Mouse (Mus musculus) gastrocnemius, adult 2 months (tissue): ENCODE data around the gene Elane. TPM values are rescaled to one million over a fixed set of nuclear protein-coding genes. Genes with fewer than 3 reads are reported as not detected.

Experiments
- DNase-seq: peaks from one replicate; pipeline ENCODE4 v3.0.0; 2022
- H3K27ac ChIP-seq: fragments of 200-600 bp; 2 replicates; pipeline ENCODE4 v1.8.1; 2022; ENCODE audit warnings: mild to moderate bottlenecking
- H3K4me3 ChIP-seq: fragments of 200-600 bp; 2 replicates; pipeline ENCODE4 v1.8.1; 2022; ENCODE audit warnings: mild to moderate bottlenecking, moderate library complexity
- CTCF ChIP-seq: fragments of 200-600 bp; IDR thresholded peaks from 2 replicates; pipeline ENCODE4 v1.8.1; 2022; ENCODE audit warnings: antibody characterized with exemption, mild to moderate bottlenecking, moderate library complexity
- intact Hi-C: fragments of 180-260 bp; cut with DNase I; formaldehyde crosslinking; loops from one replicate; pipeline ENCODE4 v1.15.1; 2025
- total RNA-seq, 2 experiments: library from RNA; stranded (reverse); gene quantifications; 2 replicates each; pipeline ENCODE4 v1.2.3; 2021

Elane gene
- total RNA-seq, 2 experiments from 2014 or later: not detected

DNA sequence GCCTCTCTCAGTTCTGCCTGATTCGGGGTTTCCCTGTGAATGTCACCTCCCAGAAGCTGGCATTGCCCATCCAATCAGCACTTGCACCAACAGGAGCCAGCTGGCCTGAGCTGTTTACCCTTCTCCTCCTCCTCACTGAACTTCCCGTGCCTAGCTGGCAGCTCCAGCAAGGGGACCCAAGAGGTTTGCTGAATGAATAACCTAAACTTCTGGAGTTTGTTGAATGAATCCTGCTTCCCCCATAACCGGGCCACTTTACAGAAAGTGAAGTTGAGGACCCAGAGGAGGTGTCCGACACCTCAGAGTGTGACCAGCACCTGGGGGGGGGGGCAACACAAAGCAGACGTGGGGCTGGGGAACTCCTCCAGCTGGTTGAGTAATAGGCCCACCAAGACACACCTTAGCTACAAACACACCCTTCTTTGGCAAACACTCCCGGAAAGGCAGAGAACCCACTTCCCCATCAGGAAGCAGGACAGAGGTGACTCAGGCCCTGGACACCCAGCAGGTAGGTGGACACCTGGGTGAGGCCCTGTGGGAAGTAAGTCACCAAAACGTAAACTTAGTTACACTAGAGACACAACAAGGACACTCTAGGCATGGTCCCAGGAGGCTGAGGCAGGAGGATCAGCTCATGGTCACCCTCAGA lies 29.0 kb downstream of the Elane start:
- Histone ChIP-seq H3K27ac (no peak overlapping the region), H3K4me3 (no peak overlapping the region; the same call in 1 of the 2 replicates)
- intact Hi-C loops: no loop called here

DNA sequence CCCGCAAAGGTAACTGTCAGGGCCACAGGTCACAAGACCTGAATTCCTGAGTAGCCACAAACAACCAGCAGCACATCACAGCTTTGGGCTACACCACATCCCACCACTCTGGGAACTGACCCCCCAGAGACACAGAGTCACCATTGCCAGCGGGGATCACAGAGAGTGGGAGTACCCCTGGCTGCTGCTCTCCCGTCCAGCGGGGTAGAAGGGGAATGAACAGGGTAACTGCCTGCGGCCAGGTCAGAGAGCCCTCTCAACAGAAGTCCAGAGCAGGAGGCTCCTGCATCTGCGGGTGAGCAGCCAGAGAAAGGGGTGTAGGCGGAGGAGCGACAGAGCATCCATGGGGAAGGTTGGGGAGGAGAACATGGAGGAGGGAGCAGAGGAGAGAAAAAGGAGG lies 30.0 kb downstream of the Elane start:
- no peak for TF ChIP-seq CTCF
- Histone ChIP-seq H3K4me3 (peak overlapping the region; percentile 95), H3K27ac (peak overlapping the region; percentile 97)
- DNase-seq: no peak
- intact Hi-C loops: no loop called here

More for the DNA sequence above, 29.0 kb downstream of the Elane start:
- no peak for TF ChIP-seq CTCF
- DNase-seq: no peak

DNA sequence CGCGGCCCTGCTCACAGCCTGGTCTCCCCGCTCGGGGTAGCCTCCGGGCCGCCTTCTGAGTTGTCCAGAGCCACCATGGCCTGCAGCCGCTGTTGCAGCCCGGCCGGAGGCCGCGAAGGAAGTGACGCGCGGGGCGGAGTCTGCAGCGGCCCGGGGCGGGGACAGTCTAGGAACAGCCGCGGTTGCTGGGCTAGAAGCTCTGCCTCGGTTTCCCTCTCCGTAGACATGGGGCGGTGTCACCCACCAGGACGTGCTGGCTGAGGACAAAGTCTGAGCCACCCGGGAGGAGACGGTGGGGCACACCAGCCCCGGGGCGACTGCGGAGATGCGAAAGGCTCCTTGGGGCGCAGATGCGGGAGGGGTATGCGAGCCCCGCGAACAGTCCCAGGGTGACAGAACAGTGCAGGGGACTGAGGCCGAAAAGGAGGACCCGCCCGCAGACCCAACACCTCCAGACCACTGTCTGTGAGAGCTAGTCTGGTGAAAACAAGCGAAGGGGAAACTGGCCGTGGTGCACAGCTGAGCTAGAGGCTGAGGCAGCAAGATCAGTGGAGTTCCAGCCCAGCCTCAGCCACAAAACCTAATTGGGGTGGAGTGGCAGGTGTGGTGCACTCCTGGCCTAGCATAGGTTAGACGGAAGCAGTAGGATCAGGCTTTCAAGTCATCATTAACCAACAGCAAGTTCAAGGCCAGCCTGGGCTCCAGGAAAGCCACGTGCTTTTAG lies 30.9 kb downstream of the Elane start, which contains the start of gene Kiss1r:
Gene Kiss1r, plus strand, starts transcription at position 164 of the 724 bp plus-strand sequence.
- Histone ChIP-seq H3K4me3 (peak within 1 kb of the TSS; percentile 95), H3K27ac (peak within 1 kb of the TSS; percentile 97)
- peak; percentile 93 for DNase-seq
- intact Hi-C loops: no loop called here
- TF ChIP-seq CTCF: no peak

DNA sequence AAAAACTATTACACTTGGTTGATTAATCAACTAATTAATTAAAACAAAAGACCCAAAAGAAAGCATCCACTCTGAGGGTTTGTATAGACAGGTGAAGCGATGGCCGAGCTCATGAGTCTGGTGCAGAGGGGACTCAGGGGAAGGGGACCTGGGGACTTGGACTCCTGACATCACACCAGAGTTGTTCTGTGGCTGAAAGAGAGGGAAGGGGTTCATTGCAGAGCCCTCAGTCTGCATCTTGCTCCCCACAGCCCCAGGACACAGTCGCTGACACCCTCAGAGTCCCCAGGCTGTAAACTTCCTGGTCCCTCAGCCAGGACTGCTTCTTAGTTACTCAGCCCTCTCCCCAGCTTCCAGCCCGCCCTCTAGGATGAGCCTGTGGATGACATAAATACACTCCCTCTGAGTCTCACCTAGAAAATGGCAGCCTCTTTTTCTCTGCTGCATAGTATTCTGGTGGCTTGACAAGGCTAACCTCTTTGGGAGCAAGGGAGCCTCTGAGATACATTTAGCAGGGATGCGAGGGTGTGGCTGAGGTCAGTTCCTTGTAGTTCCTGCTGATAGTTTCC lies 31.6 kb downstream of the Elane start:
- Histone ChIP-seq H3K4me3 (peak overlapping the region; percentile 95), H3K27ac (peak overlapping the region; percentile 97)
- intact Hi-C loops: no loop called here
- no peak for TF ChIP-seq CTCF
- DNase-seq: no peak

DNA sequence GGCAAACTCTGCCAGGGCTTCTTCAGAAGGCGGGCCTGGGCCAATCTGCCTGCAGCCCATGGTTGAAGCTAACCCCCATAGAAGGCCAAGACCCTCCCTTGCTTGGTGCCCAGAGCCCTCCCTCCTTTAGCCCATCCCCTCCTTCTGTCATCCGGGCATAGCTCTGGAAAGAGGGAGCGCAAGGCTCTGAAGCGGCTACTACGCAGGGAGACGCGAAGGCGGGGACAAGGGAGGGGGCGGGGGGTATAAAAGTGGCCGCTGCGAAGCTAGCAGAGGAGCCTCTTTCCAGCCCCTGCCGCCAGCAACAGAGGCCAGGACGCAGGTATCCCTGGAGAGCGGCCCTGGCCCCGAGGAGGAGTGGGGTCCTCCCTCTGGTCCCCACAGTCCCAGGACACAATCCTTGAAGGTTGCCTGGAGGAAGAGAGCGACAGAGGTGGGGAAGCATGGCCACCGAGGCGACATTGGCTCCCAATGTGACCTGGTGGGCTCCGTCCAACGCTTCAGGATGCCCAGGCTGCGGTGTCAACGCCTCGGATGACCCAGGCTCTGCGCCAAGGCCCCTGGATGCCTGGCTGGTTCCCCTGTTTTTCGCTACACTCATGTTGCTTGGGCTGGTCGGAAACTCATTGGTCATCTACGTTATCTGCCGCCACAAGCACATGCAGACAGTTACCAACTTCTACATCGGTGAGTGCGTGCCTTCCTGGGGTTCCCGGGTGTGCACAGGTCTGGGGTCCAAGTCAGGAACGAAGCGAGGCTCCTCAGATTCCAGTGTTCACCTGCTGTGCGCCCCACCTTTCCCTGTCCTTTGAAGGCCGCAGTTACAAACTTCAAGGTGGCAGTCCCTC lies 32.4 kb downstream of the Elane start:
- Histone ChIP-seq H3K4me3 (peak overlapping the region; percentile 51), H3K27ac (peak overlapping the region; percentile 35)
- intact Hi-C loops: no loop called here
- TF ChIP-seq CTCF: no peak
- no peak for DNase-seq

DNA sequence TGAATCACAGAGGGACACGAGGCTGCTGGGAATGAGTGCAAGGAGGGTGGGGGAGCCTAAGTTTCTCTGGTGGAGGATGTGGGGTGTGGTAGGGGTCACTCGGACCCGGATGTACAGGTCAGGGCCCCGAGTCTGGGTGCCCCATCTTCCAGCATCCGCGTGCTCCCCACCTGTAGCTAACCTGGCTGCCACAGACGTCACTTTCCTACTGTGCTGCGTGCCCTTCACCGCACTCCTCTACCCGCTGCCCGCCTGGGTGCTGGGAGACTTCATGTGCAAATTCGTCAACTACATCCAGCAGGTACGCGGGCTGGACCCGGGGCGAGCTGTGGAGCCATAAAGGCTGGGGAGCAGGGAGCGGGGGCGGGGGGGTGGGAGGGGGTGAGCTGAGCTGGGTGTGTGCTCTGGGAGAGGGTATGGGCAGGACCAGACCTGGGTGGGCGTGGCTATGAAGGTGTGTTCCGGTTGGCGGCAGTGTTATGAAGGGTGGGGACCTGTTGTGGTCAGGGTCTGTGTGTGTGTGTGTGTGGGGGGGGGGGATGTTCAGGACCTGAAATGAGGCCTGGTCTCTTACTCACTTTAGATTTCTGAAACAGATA lies 33.3 kb downstream of the Elane start:
- Histone ChIP-seq H3K27ac (no peak overlapping the region), H3K4me3 (no peak overlapping the region)
- no peak for TF ChIP-seq CTCF
- intact Hi-C loops: no loop called here
- no peak for DNase-seq

DNA sequence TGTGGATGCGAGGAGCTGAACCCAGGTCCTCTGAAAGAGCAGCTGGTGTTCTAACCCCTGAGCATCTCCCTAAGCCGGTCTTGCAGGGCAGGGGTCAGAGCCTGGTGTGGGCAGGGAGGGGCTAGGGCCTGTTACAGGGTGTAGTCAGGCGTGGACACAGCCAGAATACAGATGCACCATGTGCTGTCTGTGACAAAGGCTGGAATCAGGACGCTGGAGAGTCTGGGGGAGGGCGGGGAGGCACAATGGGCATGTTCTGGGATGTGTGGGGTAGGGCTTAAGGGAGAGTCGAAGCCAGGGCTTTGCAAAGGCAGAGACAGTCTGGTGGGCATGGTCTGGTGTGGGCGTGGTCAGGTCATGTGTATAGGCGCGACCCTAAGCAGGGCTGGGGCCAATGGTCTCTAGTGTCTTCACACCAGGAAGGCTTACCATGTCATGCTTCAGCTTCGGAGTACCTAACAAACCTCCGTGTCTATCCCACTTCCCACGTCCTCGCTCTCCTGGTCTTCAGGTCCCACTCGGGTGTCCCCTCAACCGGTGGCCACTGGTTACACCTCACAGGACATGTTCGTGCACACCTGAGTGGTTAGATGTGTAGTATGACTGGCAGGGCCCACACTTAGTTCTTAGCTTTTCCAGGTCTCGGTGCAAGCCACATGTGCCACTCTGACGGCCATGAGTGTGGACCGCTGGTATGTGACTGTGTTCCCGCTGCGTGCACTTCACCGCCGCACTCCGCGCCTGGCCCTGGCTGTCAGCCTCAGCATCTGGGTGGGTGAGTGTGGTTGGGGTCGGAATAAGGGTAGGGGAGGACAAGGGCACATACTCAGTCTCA lies 34.2 kb downstream of the Elane start:
- Histone ChIP-seq H3K4me3 (no peak overlapping the region), H3K27ac (no peak overlapping the region)
- TF ChIP-seq CTCF: no peak
- DNase-seq: no peak
- intact Hi-C loops: no loop called here

DNA sequence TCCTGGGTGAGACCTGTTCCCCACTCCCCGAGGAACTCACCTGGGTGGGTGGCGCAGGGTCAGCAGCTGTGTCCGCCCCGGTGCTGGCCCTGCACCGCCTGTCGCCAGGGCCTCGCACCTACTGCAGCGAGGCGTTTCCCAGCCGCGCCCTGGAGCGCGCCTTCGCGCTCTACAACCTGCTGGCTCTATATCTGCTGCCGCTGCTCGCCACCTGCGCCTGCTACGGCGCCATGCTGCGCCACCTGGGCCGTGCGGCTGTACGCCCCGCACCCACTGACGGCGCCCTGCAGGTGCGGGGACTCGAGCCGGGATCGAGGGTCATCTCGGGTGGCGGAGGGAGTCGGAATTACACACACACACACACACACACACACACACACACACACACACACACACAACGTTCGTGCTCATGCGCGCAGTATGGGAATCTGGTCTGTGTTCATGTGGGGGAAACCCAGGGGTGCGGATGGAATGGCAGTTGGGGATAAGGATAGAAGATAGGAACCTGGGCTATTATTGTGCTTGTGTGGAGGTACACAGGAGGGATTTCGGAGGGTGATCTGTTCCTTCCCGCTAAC lies 35.0 kb downstream of the Elane start, which contains the start of gene R3hdm4:
Gene R3hdm4, minus strand, starts transcription at position 251 of the 578 bp plus-strand sequence.
- intact Hi-C loops: no loop called here

DNA sequence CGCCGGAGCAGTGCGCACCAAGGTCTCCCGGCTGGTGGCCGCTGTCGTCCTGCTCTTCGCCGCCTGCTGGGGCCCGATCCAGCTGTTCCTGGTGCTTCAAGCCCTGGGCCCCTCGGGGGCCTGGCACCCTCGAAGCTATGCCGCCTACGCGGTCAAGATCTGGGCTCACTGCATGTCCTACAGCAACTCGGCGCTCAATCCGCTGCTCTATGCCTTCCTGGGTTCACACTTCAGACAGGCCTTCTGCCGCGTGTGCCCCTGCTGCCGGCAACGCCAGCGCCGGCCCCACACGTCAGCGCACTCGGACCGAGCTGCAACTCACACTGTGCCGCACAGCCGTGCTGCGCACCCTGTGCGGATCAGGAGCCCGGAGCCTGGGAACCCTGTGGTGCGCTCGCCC lies 35.5 kb downstream of the Elane start:
- peak overlapping the region; percentile 50 for H3K4me3 ChIP-seq
- no peak overlapping the region for H3K27ac ChIP-seq
- no peak for TF ChIP-seq CTCF
- no peak for DNase-seq
- intact Hi-C loops: no loop called here

More for the DNA sequence above, 35.0 kb downstream of the Elane start, which contains the start of gene R3hdm4:
- Histone ChIP-seq H3K4me3 (peak within 1 kb of the TSS; percentile 50), H3K27ac (no peak within 1 kb of the TSS)
- TF ChIP-seq CTCF: no peak
- no peak for DNase-seq

DNA sequence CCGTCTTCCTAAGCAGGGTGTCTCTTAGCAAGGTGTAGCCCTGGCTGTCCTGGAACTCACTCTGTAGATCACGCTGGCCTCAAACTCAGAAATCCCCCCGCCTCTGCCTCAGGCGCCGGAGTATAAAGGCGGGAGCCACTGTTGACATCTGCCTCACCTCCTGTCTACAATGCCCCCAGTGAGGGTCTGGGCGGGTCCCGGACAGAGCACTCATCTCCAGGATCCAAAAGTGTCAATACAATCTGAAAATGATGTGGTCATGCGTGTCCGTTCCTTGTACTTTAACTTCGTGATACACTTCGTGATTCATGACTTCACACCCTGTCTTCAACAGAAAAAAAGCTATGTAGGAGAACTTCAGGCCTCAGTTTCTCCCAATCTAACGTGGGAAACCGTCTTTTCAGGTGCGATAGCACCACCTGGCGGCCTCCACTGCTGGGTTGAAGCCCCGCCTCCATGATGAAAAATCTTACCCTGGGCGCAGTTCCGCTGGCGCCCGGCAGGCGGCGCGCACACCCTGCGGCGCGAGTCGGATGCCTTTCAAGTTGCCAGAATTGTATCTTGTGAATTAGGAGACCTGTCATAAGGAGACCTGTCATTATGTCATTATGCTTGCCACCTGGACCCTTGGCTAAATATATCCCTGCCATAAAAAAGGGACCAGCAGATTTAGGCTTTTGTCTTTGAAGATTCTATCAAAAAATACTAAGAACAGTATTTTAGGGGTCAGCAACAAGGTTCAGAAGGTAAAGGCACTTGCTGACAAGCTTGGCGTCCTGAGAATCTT lies 39.1 kb downstream of the Elane start:
- Histone ChIP-seq H3K4me3 (no peak overlapping the region; the same call in 1 of the 2 replicates), H3K27ac (peak overlapping the region; percentile 94; the same call in 1 of the 2 replicates)
- intact Hi-C loops: loop anchor here (1.0 to 2.0 kb wide), 4 partner anchors 32 to 91 kb away; no protein-coding TSS in a partner anchor
- TF ChIP-seq CTCF: no peak; the same call in 1 of the 2 replicates
- peak; percentile 90 for DNase-seq
